Mouse (Mus musculus): ENCODE data around the gene Itln1. TPM values are rescaled to one million over a fixed set of nuclear protein-coding genes. Genes with fewer than 3 reads are reported as not detected.
A peak's percentile ranks its signal among the peaks of the same experiment; 100 is the strongest.
"Not testable (repeated sequence)": the region's sequence is repeated elsewhere in the genome, so short reads cannot be mapped to it uniquely, and the experiment has no call there.

Itln1 gene
- total RNA-seq, 1 experiment from 2014 or later = not detected

DNA sequence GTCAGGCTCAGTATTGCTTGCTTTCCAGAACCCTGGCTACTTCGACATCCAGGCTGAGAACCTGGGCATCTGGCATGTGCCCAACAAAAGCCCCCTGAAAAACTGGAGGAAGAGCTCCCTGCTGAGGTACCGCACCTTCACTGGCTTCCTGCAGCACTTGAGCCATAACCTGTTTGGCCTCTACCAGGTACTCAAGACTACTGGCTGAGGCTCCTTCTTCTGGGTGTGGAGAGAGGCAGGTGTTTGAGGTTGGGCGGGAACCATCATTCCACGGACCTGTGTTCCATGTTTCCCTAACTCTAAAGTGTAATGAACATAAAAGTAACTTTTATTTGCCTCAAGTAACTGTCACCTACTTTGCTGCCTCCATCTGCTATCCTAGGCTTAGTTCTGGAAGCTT lies 19.5 kb downstream of the Itln1 start:
- ATAC-seq (replicated peaks; ENCODE audit: low read depth, poor library complexity, severe bottlenecking) = no peak

DNA sequence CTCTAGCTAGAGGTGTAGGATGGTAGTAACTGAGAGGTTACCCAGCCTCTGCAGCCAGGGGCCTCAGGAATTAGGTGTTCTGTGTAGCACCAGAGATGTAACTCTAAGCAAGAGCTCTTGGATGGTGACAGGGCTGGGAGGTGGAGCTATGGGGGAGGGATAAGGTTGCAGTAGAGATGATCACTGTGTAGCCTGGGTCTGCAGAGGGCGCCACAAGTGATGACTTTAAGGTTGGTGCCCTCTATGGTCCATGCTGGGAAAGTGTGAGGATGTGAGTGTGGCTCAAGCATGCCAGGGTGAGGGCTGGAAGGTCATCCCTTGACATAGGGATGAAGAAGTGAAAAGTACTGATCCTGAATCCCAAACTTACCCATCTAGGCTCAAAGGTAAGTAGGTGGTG lies 20.1 kb downstream of the Itln1 start:
- ATAC-seq (replicated peaks; ENCODE audit: low read depth, poor library complexity, severe bottlenecking) = peak; percentile 96

DNA sequence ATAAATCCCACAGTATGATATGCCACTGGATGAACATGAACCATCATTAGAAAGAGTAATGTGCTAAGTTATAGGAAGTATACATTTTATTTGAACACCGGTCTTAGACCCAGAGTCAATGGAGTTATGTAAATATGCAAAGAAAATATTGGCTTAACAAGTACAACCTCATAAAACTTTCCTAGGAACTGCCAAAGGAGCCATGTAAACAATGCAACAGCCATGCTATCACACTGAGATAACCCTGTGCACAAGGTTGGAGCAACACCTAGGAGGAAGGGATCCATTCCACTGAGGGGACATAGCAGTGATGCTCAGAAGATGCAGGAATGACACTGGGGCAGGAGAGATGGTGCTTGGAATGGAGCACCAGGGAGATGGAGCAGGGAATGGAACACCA lies 21.3 kb downstream of the Itln1 start:
- no peak for ATAC-seq (replicated peaks; ENCODE audit: low read depth, poor library complexity, severe bottlenecking)

DNA sequence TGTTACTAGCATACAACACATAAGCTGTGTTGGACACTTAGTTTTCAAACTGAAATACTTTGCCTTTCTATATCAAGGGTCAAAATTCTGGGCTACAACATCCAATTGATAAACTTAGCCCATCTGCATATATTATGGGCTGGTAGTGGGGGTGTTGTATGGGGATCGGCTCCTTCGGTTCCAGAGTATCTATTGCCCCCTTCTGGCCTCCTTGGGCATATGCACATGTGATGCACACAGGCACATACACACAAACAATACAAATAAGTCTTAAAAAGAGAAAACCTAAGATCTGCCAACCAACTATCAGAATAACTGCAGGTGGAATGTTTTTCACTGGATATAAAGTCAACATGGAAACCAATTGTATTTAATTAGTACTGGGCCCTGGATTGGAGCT lies 21.9 kb downstream of the Itln1 start:
- ATAC-seq (replicated peaks; ENCODE audit: low read depth, poor library complexity, severe bottlenecking) = 0 out of 2 replicates have a peak, but pooled peaks have one; percentile 25

- ATAC-seq (replicated peaks; ENCODE audit: low read depth, poor library complexity, severe bottlenecking) = no peak
Measured at GRCm38 (mm10) chr1:171504586-171504985, 30.5 kb downstream of the Itln1 start.

GRCm38 (mm10) chr1:171503592-171504291 lies 31.4 kb downstream of the Itln1 start:
- peak; percentile 10 for ATAC-seq (replicated peaks; ENCODE audit: low read depth, poor library complexity, severe bottlenecking)

- ATAC-seq (replicated peaks; ENCODE audit: low read depth, poor library complexity, severe bottlenecking) = peak; percentile 65
Measured at GRCm38 (mm10) chr1:171503250-171503591, 31.9 kb downstream of the Itln1 start, which contains the start of gene Alyref2. Gene Alyref2 (plus strand): TSS chr1:171503478.

- ATAC-seq (replicated peaks; ENCODE audit: low read depth, poor library complexity, severe bottlenecking) = peak; percentile 61
Measured at GRCm38 (mm10) chr1:171502388-171503249, 32.5 kb downstream of the Itln1 start.

- peak; percentile 12 for ATAC-seq (replicated peaks; ENCODE audit: low read depth, poor library complexity, severe bottlenecking)
Measured at GRCm38 (mm10) chr1:171501636-171502080, 33.4 kb downstream of the Itln1 start.

DNA sequence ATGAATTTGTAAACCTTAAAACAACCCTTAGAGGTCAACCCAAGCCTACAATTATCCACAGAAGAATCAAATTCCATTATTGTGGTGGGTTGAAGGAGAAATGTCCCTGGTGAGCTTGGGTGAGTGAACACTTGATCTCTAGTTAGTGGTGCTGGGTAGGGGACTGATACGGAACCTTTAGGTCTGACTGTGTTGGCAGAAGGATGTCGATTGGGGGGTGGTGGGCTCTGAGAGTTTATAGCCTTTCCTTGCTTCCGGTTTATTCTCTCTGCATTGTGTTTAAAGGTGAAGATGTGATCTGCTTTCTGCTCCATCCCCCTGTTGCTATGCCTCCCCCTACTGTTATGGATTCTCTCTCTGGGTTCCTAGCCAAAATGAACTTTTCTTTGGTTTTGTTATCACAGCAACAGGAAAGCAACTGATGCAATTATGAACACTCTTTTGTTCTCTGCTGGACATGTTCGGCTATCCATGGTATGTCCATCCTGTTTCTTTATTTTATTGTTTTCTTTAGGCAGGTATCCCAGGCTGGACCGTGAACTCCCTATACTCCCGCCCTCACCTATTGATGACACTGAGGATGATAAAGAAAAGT lies 34.0 kb downstream of the Itln1 start:
- ATAC-seq (replicated peaks; ENCODE audit: low read depth, poor library complexity, severe bottlenecking) = no peak

GRCm38 (mm10) chr1:171499856-171500255 lies 35.2 kb downstream of the Itln1 start:
- no peak for ATAC-seq (replicated peaks; ENCODE audit: low read depth, poor library complexity, severe bottlenecking)

DNA sequence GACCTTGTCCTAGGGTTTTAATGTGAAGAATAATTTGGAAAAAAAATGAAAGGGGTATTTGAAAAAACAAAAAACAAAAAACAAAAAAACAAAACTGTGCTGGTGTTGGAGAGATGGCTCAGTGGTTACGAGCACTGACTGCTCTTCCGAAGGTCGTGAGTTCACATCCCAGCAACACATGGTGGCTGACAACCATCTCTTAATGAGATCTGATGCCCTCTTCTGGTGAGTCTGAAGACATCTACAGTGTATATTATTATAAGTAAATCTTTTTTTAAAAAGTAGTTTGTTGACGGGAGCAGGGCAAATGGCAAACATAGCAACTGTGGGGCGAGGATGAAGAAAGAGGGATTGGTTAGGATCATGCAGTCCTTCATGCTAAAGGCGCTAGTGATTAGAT lies 39.7 kb downstream of the Itln1 start:
- ATAC-seq (replicated peaks; ENCODE audit: low read depth, poor library complexity, severe bottlenecking) = no peak

DNA sequence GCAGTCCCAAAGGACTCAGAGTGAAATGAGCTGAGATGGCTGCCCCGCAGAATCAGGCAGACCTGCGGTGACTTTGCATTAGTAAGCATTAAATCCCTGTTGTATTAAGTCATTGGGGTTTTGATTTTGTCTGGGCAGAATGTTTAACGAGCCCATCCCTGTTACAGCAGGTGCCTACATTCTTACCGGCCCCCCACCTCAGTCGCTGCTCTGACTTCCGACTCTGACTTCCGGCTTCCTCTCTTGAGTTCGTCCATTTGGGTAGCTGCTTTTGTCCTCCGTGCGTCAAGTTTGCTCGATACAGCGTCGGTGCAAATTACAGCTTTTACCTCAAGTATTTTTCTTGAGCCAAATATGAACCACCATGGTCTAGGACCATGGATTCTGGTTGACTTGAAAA lies 40.9 kb downstream of the Itln1 start:
- ATAC-seq (replicated peaks; ENCODE audit: low read depth, poor library complexity, severe bottlenecking) = no peak

DNA sequence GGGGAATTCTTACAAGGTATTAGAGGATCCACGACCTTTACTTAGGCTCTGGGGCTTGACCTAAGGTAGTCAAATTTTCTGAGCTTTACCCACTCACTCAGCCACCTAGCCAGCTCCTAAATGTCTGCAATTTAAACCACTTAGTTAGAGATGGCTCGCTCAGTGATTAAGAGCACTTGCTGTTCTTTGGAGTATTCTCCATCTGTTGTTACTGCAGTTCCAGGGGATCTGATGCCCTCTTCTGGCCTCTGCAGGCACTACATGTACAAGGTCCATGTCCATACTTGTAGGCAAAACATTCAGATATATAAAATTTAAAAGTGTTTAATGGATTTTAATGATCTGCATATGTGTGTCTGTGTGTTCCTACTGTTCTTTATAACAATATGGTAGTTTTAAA lies 56.1 kb downstream of the Itln1 start:
- ATAC-seq (replicated peaks; ENCODE audit: low read depth, poor library complexity, severe bottlenecking) = peak; percentile 80

DNA sequence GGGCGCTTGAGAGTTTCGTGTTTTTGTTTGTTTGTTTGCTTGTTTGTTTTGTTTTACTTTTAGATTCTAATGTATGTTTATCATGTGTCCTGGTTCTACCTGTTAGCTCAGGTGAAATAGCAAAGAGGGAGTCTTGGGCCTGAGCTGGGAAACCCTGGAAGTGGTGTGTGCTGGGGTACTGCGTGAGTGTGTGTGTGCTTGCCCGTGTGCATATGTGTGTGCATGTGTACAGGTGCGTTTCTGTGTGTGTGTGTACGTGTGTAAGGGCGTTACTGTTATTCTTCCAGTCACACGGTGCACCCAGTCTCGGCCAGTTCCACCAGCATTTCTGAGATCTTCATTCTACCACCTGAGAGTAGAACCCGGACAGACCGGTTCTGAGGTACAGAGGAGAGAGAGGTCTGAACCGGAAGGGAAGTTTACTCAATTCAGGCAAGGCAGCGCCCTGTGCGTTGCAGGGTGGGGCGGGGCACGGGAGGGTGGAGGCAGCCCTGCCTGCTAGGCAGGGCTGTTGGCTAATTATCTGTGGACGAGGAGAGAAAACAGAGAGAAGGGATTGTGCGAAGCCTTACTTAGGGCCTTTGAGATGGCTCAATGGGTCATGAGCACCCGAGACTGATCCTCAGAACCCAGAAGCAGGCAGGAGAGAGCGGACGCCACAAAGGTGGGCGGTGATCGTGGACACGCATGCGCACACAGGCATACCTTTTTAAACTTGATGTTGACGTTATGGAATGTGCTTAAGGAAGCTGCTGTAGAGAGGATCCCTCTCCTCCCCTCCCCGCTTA lies 57.1 kb downstream of the Itln1 start:
- ATAC-seq (replicated peaks; ENCODE audit: low read depth, poor library complexity, severe bottlenecking) = peak; percentile 41; the same call in 1 of the 2 replicates

GRCm38 (mm10) chr1:171477123-171477522 lies 58.0 kb downstream of the Itln1 start:
- ATAC-seq (replicated peaks; ENCODE audit: low read depth, poor library complexity, severe bottlenecking) = no peak

GRCm38 (mm10) chr1:171473920-171474640 lies 61.0 kb downstream of the Itln1 start:
- no peak for ATAC-seq (replicated peaks; ENCODE audit: low read depth, poor library complexity, severe bottlenecking)

DNA sequence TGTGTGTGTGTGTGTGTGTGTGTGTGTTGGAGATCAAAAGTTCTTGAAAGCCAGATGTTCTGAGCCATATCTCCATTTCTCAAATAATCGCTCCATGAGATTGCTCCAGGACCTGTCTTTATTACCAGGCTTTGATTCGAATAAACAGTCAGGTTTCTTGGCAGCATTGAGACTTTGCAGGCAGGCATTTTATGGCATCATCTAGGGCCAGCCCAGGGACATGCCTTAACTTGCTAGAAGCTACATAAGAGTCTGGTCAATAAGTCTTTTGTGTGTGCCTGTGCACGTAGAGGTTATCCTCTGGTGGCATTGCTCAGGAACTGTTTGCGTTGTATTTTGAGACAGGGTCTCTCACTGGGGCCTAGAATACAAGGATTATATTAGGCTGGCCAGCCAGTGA lies 61.6 kb downstream of the Itln1 start:
- ATAC-seq (replicated peaks; ENCODE audit: low read depth, poor library complexity, severe bottlenecking) = no peak

DNA sequence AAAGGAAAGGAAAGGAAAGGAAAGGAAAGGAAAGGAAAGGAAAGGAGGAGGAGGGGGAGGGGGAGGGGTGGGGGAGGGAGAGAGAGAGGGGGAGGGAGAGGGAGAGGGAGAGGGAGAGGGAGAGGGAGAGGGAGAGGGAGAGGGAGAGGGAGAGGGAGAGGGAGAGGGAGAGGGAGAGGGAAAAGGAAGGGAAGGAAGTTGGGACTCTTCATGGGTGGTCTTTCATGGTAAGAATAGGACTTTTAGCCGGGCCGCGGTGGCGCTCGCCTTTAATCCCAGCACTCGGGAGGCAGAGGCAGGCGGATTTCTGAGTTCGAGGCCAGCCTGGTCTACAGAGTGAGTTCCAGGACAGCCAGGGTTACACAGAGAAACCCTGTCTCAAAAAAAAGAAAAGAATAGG lies 63.2 kb downstream of the Itln1 start:
- not testable (repeated sequence) for ATAC-seq (replicated peaks; ENCODE audit: low read depth, poor library complexity, severe bottlenecking)
